Mouse (Mus musculus): Measurements from ENCODE around the gene Mob2.
A peak's percentile ranks its signal among the peaks of the same experiment; 100 is the strongest.

Gene Mob2

DNA sequence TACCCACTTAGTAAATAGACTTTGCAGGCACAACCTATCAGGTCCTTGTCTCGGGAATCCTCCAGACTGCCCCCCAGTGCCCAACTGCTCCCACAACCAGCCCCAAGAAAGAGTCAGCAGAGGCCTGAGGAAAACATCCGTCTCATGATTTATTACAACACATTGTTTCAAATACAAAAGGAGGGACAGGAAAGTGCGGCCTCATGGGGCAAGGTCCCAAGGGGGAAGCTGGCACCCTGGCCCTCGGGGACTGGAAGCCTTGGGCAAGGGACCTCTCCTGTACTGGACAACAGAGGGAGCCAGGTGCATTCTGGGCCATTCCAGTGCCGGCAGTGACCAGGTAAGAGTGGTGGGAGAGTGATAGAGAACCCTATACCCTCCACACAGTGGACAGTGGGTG lies 18.5 kb upstream of the Mob2 start:
- peak in 1 of 2 experiments; percentile 27 for DNase-seq

DNA sequence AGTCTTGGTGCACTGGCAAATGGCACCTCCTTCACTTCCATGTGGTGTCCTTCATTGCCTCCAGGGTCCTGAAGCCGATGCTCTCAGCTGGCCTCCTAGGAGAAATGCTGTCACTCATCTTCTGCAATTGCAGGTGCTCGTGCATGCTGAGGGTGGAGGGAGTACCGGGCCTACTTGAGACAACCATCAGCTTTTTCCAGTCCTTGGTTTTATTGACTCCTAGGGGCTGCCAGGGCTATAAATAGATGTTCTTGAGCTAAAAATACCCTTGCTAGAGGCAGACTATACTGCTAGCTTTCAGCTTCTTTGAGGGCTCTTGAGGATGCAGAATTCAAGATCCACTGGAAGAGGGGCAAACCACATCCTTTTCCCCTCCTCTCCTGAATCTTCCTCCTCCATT lies 16.3 kb upstream of the Mob2 start:
- DNase-seq = no peak

DNA sequence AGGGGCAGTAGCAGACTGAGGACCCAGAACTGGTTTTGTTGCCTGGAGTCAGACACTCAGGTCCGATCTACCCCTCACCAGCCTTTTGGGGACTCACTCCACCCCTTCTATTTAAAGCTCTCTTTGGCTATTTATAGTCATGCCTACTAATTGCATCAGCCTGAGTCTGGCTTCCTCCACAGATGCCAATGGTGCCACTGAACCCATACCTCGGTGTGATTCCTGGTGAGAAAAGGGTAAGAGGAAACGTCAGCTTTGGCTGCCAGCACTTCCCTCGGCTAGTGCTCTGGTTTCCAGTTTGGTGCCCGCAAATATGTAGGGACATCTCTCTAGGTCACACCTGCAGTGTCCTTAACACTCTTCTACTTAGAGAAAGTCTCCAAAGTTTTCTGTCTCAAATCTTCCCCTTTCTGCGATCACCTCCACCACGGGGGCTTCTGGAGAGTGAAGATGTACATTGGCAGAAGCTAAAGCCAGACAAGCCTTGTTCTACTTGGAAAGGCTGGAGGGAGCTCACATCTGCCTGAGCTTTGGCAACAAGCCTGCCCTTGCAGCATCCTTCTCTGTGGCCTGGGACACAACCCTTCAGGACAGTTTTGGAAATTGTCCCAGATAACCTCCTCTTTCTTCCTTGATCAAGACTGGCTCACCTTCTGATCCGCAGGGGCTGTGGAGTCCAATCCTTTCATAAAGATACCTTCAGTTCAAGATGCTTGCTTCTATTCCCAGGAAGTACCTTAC lies 13.5 kb upstream of the Mob2 start:
- DNase-seq = no peak

DNA sequence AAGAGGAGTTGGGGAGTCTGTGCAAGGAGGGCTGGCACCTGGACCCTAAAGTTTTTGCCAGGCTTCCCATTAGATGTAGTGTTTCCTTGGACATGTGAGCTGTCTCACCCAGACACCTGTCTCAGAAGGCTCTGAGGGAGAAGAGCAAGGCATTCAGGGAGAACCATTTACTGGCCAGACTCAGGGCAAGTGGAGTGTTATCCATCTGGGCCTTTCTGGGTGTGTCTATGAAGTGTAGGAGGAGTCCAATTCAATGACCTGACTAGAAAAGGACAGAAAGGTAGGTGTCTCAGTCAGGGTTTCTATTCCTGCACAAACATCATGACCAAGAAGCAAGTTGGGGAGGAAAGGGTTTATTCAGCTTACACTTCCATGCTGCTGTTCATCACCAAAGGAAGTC lies 10.9 kb upstream of the Mob2 start:
- no peak for DNase-seq

DNA sequence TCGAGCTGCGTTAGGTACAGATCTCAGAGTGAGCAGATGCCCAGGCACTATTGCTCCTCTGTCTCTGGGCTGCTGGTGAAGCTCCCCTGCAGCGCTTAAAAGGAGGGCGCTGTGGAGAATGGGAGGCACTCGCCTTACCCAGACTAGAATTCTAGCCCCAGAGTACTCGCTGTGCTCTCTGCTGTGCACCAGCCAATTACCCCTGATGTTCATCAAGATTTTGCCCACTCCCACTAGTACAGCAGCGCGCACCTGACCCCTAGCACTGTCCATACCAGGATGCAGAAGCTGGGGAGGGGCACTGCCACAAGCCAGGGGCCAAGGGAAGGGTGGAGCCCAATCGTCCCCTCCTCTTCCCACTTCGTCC lies 10.3 kb upstream of the Mob2 start:
- no peak for DNase-seq

DNA sequence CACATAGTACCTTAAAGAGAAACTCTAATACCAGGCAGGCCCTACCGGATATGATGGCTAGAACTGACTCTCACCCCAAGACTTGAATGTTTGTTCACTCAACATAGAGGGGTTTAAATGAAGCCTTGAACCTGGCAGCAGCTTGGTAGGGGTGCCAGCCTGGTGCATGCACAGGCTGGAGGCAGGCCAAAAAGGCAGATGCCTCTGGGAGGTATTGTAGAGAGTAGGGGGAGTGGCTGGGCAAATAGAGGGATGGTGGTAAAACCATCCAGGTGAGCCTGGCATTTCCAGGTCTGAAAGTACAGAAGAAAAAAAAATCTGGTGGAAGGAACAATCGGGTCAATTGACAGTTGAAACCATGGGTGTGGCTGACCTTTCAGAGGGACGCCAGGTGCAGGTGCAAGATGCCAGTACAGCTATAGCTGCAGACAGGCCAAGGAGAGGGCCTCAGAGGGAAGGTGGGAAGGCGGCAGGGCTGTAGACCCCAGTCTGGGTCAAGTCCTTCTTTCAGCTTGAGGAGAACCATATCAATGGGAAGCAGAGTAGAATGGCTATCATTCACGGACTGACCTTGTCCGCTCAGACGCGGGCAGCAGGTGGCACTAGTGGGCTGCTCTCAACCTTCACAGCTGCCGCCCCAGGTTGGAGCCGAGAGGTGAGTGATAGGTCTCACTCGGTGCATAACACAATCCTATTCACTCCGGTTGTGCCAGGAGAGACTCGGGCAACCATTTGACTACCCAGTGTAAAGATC lies 9.8 kb upstream of the Mob2 start:
- peak; percentile 72 to 93 for DNase-seq

DNA sequence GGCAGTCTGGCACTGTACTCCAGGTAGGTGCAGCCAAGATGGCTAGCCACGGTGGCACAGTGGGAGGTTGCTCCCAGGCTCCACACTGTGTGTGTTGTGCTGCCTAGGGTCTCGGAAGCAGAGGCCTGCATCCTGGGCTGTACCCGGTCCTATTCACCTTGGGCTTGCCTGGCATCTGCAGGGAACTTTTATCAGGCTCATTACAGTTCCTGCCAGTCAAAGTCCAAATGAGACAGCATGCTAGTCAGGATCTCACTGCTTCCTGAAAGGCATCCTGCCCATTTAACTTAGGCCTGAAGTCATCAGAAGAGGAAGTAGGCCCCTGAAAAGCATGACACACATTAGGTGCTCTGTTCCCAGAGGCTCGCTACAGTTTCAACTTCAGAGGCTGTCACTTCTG lies 7.6 kb upstream of the Mob2 start:
- DNase-seq = no peak

DNA sequence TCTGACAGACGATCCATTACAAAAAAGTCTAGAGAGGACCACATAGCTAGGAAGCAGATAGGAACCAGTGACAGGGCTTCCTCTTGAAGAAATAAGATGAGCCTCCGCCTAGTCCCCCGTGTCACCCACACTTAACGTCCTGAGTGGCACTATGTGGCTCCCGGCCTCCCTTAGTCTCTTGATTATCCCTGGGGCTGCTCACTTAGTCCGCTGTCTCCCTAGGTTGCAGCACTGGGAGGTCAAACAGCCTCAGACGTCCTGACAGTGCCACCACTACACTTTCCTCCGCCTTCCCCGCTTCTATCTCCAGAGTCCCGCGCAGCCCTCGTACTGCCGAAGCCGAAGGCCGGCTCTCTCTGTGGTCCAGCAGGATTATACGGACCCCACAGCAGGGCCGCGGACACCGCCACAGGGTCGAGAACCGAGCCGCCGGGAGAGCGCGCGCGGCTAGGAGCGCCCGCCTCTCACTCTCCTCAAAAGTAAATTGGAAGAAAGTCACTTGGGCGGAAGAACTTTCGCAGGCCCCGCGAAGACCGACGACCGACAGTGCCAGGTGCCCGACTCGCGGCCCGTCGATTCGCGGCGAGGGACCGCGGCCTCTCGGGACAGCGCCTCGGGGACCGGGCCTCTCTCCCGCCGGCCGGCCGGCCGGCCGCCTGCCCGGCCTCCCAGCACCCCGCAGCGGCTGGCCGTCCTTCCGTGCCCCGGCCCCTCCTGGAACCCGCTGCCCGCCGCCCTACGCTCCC lies 507 bp downstream of the Mob2 start:
- no peak for DNase-seq

DNA sequence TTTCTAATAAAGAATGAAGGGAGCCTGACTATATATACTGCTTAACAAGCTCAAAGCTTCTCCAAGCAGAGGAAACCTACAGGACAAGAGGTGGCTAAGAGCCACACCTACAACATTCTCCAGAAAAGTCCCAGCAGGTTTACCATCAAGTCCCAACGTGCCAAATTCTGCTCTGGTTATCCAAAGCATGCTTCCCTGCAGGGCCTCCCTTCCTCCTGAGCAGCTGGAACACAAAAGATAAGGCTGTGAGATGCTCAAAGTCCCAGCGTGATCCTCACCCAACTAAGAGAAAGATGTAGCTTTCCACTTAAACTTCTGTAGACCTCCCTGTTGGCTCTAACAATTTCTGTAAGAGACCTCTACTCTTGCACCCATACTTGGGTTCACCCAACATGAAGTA lies 1.8 kb downstream of the Mob2 start:
- DNase-seq = no peak

DNA sequence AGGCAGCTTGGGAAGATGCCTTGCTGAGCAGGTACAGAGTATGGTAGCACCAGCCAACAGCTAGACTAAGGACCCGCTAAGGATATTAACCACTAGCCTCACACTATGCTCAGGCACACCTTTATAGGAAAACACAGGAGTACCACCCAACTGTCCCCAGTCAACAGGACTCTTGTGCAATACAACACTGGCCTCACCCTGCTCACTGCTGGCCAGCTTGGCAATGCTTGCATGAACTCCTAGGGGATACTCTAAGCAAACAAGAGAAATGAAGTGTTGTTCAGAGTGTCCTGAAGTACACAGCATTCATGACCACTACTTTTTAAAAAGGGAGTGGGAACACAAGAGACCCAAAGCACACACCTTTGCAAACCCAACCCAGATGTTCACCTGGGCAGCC lies 3.7 kb downstream of the Mob2 start:
- DNase-seq = no peak

DNA sequence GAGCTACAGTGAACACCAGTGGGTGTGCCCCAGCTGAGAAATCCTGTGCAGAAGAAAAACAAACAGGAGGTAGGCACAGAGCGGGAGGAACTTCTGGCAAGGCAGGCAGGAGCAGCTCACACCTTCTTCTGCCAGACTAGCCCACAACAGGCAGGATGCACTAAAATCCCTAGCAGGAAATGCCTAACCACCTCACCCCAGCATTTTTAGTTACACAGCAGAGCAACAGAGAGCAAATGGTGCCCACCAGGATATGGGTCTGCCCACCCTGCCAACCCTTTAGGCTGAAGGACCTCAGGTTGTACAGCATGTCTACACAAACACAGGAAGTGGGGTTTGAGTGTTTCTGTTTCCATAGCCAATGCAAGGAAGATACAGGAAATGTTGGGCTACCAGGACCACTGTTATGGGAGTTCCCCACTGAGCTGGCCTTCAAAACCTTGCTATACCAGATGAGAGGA lies 4.2 kb downstream of the Mob2 start:
- peak; percentile 14 to 40 for DNase-seq

DNA sequence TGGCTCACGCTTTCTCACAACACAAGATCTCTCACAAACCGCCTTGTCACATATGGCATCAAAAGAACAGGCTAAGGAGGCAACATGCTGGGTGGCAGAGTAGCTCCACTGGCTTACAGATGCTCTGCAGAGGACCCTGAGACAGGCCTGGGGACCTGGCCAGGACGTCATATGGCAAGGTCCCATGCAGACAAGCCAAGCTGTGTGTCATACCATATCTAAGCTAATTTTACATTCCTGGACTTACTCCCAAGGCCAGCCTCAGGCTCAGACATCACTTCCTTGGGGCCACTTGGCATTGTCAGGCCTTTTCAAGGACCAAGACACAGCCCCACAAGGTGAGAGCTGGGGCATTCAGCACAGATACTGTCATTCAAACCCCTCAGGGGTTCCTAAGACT lies 5.4 kb downstream of the Mob2 start:
- no peak for DNase-seq

DNA sequence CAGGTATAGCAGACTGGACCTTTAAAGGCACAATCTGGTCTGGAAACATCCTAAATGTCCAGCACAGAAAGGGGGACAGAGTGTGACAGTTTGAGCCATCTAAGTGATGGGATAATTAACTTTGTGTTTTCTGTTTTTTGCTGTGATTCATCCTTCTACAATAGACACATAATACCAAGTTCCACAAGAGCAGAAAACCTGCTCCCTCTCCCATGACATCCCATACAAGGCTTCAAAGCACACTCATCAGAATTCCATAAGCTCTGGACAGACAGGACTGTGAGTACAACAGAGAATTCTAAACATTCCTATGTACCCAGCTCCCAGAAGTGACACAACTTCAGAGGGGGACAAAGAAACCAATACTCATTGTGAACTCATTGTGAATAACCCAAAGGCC lies 10.3 kb downstream of the Mob2 start:
- DNase-seq = no peak

DNA sequence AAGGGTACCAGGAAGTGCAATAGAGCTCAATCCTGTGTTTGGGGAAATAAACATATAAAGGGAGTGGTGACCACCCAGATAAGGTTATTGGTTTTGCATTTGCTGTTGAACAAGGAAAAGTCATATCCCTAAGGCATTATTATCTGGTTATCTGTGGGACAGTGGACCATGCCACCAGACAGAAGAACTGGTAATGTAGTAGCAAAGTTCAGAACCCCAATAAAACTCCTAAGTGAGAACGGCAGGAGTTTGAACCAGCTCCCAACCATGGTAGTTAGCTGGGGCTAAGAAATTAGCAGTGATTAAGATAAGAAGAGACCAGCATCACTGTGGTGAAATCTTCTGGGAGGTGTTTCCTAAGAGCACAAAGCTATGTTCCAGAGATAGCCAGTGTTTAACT lies 14.9 kb downstream of the Mob2 start:
- DNase-seq = no peak

DNA sequence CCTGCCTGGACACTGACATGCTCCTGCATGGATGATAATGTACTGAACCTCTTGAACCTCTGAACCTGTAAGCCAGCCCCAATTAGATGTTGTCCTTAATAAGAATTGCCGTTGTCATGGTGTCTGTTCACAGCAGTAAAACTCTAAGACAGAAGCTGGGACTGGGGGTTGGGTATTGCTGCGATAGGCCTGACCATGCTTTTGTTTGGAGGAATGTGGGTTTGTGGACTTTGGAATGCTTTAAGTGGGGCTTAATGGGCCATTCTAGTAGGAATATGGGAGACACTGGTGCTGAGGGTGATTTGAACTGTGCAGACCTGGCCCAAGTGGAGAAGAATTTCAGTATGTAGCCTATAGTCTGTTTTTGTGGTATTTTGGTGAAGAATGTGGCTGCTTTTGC lies 15.5 kb downstream of the Mob2 start:
- DNase-seq = no peak

DNA sequence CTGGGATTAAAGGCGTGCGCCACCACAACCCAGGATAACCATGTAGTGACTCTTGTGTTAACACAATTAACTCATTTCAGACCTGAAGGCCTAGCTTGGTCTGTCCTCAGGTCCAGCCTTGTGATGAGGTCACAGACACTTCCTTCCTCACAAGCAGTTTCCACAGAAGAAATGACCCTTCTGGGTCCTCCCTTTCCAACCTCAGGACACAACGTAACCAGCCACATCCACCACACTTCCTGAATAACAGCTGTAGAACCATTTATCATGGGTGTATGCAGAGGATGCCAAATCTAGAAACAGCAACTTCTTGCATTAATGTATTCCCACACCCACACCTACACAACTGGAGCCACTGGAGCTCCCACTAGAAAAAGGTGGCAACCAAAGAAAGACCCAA lies 20.1 kb downstream of the Mob2 start:
- peak; percentile 23 to 71 for DNase-seq

DNA sequence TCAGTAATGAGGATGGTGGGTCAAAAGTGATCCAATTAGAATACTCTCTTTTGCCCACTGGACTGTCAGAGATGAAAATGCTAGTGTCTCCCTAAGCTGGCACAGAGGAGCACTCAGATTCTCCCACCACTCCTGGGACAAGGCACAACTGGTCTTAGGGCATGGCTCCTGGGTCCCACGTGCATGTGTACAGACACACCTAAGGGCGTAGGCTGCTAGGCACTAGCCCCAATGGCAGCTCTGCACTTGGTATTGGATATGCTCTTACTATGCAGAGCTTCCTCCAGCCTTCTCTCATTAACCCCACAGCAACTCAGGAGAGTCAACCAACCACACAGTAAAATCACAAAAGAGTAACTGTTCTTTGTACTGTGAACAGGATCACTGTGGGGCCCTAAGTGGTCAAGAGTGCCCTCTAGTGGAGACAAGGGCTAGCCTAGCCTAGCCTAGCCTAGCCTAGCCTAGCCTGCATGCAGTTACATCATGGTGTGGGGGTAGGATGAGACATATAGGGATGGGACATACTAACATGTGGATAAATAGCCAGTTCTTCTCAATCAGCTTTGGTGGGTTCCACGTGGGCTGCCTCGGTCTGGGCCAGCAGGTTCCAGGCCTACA lies 23.2 kb downstream of the Mob2 start:
- peak; percentile 67 to 79 for DNase-seq

DNA sequence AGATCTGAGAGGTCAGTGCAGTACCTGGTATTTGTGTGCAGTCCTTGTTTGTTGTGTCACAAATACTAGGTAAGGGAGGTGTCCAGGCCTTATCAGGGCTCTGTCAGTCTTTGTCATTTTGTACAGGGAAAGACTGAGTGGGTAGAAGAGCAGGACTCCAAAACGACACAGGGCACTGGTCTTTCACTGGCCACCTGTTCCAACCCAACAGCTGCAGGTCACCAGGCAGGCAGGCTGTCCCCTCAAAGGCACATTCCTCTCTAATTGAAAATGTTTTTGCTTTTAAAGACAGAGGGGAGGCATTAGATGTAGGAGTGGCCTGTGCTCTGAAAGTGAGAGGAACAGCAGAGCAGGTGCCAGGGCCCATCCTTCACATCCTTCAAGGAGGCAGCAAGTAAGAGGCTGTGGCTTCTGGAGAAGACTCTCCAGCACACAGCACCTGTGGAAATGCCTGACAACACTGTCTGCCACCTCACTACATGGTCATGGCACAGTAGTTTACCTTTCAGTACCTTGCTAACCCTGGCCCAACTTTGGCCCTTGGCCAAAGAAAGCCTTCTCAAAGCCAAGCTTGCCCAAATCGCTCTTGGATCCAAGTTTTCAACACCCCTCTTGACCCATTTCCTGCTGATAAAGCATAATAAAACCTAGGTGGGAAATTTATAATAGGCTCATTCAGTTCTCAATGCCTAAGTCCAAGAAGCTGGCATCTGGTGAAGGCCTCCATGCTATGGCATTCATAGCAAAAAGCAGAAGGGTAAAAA lies 25.6 kb downstream of the Mob2 start:
- peak in 1 of 2 experiments; percentile 38 for DNase-seq

DNA sequence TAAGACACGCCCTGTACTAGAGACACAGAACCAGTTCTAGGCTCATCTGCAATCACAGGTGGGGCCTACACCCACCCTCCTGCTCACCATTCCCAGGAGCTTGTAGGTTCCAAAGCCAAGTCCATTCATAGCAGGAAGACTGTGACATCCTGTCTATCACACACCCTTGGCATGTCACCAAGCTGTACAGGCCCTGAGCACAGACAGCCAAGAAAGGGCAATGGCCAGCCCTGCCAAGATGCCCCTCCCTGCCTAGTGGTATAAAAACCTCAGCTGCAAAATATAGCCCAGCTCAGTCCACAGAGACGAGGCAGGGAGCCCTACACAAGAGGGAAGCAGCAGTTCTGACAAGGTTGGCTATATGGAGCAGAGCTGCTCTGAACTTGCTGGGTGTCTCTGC lies 26.7 kb downstream of the Mob2 start:
- DNase-seq = peak; percentile 65 to 84

DNA sequence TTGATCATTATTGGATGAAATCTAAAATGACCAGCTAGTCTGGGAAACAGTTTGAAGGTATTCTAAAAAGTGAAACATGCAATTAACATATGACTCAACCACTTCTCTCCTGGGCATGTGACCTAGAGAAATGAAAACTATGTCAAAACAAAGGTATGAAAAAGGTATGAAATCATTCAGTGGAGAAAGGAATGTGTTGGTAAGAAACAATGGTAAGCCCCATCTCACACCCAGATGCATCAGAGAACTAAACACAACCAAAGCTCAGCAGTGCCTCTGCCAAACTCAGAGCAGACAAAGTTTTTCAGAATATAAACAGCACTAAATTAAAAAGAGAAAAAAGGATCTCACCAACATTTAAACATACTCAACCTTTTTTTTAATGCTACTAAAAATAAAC lies 30.8 kb downstream of the Mob2 start:
- DNase-seq = no peak

DNA sequence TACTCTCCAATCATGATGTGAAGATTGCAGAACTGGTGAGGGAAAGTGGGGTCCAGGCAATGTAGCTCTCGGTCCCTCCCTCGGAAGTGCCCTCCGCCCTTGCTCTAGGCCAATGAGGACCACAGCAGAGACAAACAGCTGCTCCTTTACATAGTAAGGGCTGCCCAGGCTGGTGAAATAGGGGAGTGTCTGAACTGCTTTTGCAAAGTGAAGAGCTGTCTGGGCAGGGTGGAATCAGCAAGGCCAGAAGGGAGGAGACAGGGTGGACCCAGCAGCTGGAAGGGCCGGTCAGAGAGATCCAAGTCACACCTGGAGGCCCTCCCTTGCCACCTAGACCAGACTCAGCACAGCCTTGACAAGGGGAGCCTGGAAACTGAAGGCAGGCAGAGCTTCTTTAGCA lies 34.9 kb downstream of the Mob2 start:
- no peak for DNase-seq

DNA sequence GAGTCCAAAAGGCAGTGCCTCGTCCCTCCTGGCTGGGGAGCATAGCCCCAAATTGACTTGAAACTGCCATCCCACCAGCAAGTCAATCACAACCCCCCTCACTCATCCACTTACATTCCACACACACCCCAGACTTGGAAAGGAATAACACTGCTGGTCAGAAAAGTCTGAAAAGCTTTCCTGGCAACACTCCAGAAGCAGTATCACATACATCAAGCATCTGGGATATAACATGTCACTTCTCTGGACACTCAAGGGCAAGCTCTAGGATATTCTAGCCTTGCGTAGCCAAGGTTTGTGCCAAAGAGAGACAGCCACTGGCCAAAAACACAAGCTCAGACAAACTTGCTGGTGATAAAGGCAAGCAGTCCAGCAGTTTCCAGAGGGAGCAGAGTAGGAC lies 35.7 kb downstream of the Mob2 start:
- no peak for DNase-seq

DNA sequence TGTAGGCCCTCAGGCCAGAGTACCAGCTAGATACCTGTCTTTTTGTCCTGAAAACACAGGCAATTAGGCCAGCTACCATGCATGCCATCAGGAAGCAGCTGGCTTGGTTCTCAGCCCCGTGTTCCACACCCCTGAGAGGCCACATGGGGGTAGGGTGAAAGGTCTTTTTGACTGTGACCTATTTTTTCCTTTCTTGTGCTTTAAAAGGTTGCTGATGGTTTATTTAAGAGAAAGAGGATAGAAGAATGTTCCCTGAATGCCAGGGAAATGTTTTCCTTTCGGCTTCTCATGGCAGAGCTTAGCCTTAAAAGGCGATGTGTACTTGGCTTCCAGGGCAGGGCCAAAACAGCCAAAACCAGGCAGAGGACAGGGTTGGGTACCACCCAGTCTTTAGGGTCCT lies 40.0 kb downstream of the Mob2 start:
- DNase-seq = peak; percentile 36 to 39

Measured in kidney, postnatal 36 days (tissue).